Mouse (Mus musculus): ENCODE measurements around the gene Ccdc73.

The Ccdc73 gene

GRCm38 (mm10) chr2:105028806-105029205 lies 161.2 kb downstream of the Ccdc73 start:
- no peak for DNase-seq (ENCODE audit: low spot score)

- DNase-seq (ENCODE audit: low spot score), result no peak
These were observed 162.9 kb downstream of the Ccdc73 start for GRCm38 (mm10) chr2:105030505-105030904.

GRCm38 (mm10) chr2:105034084-105034483 lies 166.5 kb downstream of the Ccdc73 start:
- DNase-seq (ENCODE audit: low spot score), result no peak

GRCm38 (mm10) chr2:105035985-105036384 lies 168.4 kb downstream of the Ccdc73 start:
- DNase-seq (ENCODE audit: low spot score), result no peak

GRCm38 (mm10) chr2:105036401-105037070 lies 168.9 kb downstream of the Ccdc73 start:
- DNase-seq (ENCODE audit: low spot score), result no peak

GRCm38 (mm10) chr2:105037956-105038569 lies 170.5 kb downstream of the Ccdc73 start:
- DNase-seq (ENCODE audit: low spot score), result no peak

DNA sequence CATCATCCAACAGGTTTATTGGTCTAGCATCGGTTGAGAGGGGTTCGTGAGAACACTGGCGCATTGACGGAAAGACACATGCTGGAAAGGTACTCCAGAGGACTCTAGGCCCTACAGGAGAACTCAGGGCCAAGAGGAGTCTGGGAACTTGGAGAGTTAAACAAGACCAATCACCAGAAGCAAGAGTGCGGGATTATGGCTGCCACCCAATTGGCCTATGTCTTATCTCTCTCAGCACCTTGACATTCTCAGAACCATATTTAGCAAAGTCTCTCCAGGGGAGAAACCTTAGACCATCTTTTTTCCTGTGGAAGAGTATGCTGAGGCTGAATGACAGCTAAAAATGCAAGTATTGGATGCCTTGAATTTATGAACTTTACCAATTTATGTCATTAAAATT lies 171.3 kb downstream of the Ccdc73 start:
- DNase-seq (ENCODE audit: low spot score), result no peak

- DNase-seq (ENCODE audit: low spot score), result no peak
These were observed 173.3 kb downstream of the Ccdc73 start for GRCm38 (mm10) chr2:105040859-105041258.

DNA sequence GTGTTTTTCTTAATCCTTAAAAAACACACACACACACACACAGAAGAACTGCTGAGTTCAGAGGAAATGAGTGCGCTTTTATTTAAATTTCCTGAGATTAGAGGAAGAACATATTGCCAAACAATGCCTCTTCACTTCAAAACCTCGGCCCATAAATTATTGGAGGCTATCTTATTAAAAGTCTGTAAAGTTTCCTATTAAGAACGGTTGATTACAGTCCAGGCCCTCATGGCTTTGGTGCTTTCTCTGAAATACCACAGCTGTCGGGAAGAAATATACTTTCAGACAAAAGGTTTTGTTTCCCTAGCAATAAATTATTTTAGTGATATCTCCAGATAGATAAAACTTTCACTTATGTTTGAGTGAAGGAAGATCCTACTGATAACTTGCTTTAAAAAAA lies 175.5 kb downstream of the Ccdc73 start:
- no peak for DNase-seq (ENCODE audit: low spot score)

GRCm38 (mm10) chr2:105048301-105048700 lies 180.7 kb downstream of the Ccdc73 start:
- no peak for DNase-seq (ENCODE audit: low spot score)

DNA sequence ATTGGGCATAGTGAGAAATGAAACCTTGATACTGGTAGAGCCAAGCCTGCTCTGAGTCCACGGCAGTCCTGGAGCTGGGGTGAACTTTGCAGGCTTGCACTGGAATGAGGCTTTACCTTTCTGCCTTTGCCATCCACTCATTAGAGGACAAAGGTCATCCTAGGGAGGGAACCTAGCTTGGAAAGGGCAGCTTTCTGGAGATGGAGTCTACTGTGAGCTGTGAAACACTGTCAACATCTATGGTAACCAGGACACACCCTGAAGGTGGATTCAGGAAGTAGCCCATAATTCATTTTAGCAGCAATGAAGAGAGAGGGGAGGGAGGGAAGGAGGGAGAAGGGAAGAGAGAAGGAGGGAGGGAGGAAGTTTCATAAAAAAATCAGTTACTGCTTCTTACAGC lies 187.9 kb downstream of the Ccdc73 start:
- no peak for DNase-seq (ENCODE audit: low spot score)

DNA sequence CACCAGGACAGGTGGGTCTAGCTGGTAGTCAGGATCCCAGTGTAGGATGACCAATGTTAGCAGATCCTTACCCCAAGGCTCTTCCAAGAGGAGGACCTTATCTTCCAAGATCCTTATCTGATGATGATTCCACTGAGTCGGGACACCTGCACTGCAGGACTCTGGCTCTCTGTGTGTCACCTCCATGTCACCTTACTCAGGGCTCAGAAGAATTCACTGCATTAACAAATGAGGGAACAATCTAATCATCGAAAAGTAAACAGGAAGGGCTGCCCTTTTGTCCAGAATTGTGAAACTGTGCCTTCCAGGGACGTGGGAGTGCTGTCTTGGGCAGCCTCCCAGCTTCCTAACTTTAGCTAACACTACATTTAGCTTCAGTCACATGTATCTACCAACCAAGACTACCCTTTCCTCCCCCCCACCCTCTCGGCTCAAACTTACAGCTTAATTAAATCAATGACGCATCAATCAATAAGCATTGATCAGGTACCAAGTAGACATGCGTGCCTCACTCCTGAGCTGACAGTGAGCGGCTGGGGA lies 191.0 kb downstream of the Ccdc73 start:
- DNase-seq (ENCODE audit: low spot score), result no peak

DNA sequence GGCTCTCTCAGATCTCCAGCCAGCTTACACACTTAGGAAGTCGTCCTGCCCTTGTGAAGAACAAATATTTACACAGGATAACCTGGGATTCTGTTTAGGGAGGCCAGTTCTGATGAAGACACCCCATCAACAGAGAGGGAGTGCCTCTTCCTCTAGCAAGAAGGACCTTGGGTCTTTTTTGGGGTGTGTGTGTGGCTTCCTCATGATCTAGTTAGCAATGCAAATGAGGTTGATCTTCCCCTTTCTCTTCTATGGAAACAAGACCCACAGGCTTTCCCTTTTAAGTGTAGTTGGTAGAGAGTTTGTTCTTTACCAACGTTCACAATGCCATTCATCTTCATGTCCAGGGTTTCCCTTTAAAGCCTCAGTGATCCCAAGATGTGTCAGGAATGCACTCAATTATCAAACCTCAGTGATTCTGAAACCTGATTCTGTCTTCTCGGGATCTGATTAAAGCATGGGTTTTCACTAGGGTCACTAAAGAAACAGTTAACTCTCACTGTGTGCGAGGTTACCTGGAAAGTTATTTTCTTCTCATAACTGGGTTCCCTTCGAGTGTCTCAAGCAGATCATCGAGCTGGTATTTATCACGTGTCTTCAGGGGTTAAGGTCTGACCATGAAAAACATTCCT lies 195.3 kb downstream of the Ccdc73 start:
- no peak for DNase-seq (ENCODE audit: low spot score)

Measured in left cerebral cortex, adult 11 months (tissue).